Mouse (Mus musculus) liver, embryonic 11.5 days (tissue): ENCODE results near the gene Flnc. TPM values are rescaled to one million over a fixed set of nuclear protein-coding genes. Genes with fewer than 3 reads are reported as not detected.

Source experiments
- ATAC-seq: fragments of 200-750 bp; cut with Nextera tagmentation; replicated peaks from 2 replicates; pipeline ENCODE4 v1.8.0; 2017; ENCODE audit warnings: moderate number of reproducible peaks, mild to moderate bottlenecking, moderate TSS enrichment, moderate library complexity; ENCODE audit not compliant: low FRiP score
- DNase-seq: peaks from one replicate; pipeline ENCODE4 v3.0.0-alpha.2; 2017; ENCODE audit warnings: low spot score
- H3K27ac ChIP-seq: fragments of 300-500 bp; sonication (generic); 2 replicates; pipeline ENCODE4 v1.5.1; 2014; ENCODE audit warnings: mild to moderate bottlenecking, low read depth, low read length, control low read depth
- H3K27me3 ChIP-seq: fragments of 300-500 bp; sonication (generic); replicated peaks from 2 replicates; pipeline ENCODE4 v1.6.1; 2014; ENCODE audit warnings: low read length, mixed read lengths; ENCODE audit not compliant: control insufficient read depth, insufficient read depth
- H3K36me3 ChIP-seq: fragments of 300-500 bp; sonication (generic); 2 replicates; pipeline ENCODE4 v1.6.1; 2014; ENCODE audit warnings: mild to moderate bottlenecking, low read length, moderate library complexity, mixed read lengths; ENCODE audit not compliant: control insufficient read depth, insufficient read depth
- H3K4me1 ChIP-seq: fragments of 300-500 bp; sonication (generic); replicated peaks from 2 replicates; pipeline ENCODE4 v1.6.1; 2014; ENCODE audit warnings: low read length, mixed read lengths; ENCODE audit not compliant: control insufficient read depth, insufficient read depth
- H3K4me2 ChIP-seq: fragments of 300-500 bp; sonication (generic); 2 replicates; pipeline ENCODE4 v1.6.1; 2014; ENCODE audit warnings: mild to moderate bottlenecking, control low read depth, moderate library complexity
- H3K4me3 ChIP-seq: fragments of 300-500 bp; sonication (generic); 2 replicates; pipeline ENCODE4 v1.5.1; 2014; ENCODE audit warnings: low read depth, low read length, control low read depth
- H3K9ac ChIP-seq: fragments of 300-500 bp; sonication (generic); 2 replicates; pipeline ENCODE4 v1.6.1; 2014; ENCODE audit warnings: low read depth, low read length, control low read depth
- H3K9me3 ChIP-seq: fragments of 300-500 bp; sonication (generic); 2 replicates; pipeline ENCODE4 v1.6.1; 2016; ENCODE audit warnings: low read length, inconsistent platforms, mixed read lengths; ENCODE audit not compliant: control insufficient read depth
- WGBS: fragments of 180-500 bp; shearing (Covaris S2); extraction: QIAGEN DNeasy Blood & Tissue Kit; methylation state at CpG from one replicate; pipeline ENCODE4 v1.1.7; 2014; 5-methylcytosine and 5-hydroxymethylcytosine counted together
- polyA plus RNA-seq: library from polyadenylated mRNA; unstranded; fragments of >200 nt; fragmentation: Nextera tagmentation; extraction: Ambion mirVana; gene quantifications from 2 replicates; pipeline ENCODE4 v1.2.1, GENCODE M21; 2014

Flnc gene
- polyA plus RNA-seq, 1 experiment from 2014 or later: 6.2 TPM

GRCm38 (mm10) chr6:29450667-29451066 lies 17.6 kb downstream of the Flnc start:
- no peak overlapping the region for H3K4me3 ChIP-seq
- H3K27me3 ChIP-seq: no peaks in the 10 kb centered on the region
- H3K4me2 ChIP-seq: no peak overlapping the region
- no peak overlapping the region for H3K9ac ChIP-seq
- no peaks in the 10 kb centered on the region for H3K4me1 ChIP-seq
- H3K9me3 ChIP-seq: no peaks in the 10 kb centered on the region
- 92% methylated on average over 6 of the region's 6 CpGs for WGBS
- DNase-seq (no peak), ATAC-seq (no peak)
- H3K36me3 ChIP-seq: peaks cover 14% of the 10 kb centered on the region
- H3K27ac ChIP-seq: no peak overlapping the region

GRCm38 (mm10) chr6:29461502-29461901 lies 28.4 kb downstream of the Flnc start:
- ATAC-seq (no peak), DNase-seq (no peak)
- Histone ChIP-seq H3K36me3 (no peaks in the 10 kb centered on the region), H3K4me1 (no peaks in the 10 kb centered on the region), H3K4me3 (no peak overlapping the region), H3K4me2 (no peak overlapping the region), H3K27ac (no peak overlapping the region), H3K9me3 (no peaks in the 10 kb centered on the region), H3K9ac (no peak overlapping the region), H3K27me3 (no peaks in the 10 kb centered on the region)
- 65% methylated on average over 7 of the region's 7 CpGs for WGBS

GRCm38 (mm10) chr6:29463388-29463787 lies 30.3 kb downstream of the Flnc start:
- H3K9ac ChIP-seq: no peak overlapping the region
- ATAC-seq: no peak
- 79% methylated on average over 3 of the region's 3 CpGs for WGBS

GRCm38 (mm10) chr6:29467583-29468354 lies 34.7 kb downstream of the Flnc start, which contains the start of gene Atp6v1f:
Gene Atp6v1f (plus strand): TSS chr6:29467718.
- WGBS: under 1% methylated on average over 39 of the region's 39 CpGs
- peak within 1 kb of the TSS; percentile 60 for H3K4me3 ChIP-seq
- peak; percentile 93 for DNase-seq
- peak within 1 kb of the TSS; percentile 70 for H3K9ac ChIP-seq
- H3K4me2 ChIP-seq: peak within 1 kb of the TSS; percentile 77
- H3K9me3 ChIP-seq: no peaks in the 10 kb centered on the region
- peaks cover 16% of the 10 kb centered on the region; the same call in 1 of the 2 replicates for H3K36me3 ChIP-seq
- H3K27me3 ChIP-seq: no peaks in the 10 kb centered on the region
- peak within 1 kb of the TSS; percentile 54; the same call in 1 of the 2 replicates for H3K27ac ChIP-seq
- peak; percentile 93 for ATAC-seq
- peaks cover 6% of the 10 kb centered on the region; the same call in 1 of the 2 replicates for H3K4me1 ChIP-seq

More at GRCm38 (mm10) chr6:29463388-29463787, 30.3 kb downstream of the Flnc start:
- Histone ChIP-seq H3K4me1 (no peaks in the 10 kb centered on the region; the same call in 1 of the 2 replicates), H3K9me3 (no peaks in the 10 kb centered on the region), H3K27me3 (no peaks in the 10 kb centered on the region), H3K4me2 (no peak overlapping the region), H3K36me3 (no peaks in the 10 kb centered on the region), H3K27ac (no peak overlapping the region), H3K4me3 (no peak overlapping the region)
- DNase-seq: no peak

- peak overlapping the region; percentile 77 for H3K4me2 ChIP-seq
- no peak for ATAC-seq
- no peaks in the 10 kb centered on the region for H3K9me3 ChIP-seq
- H3K27me3 ChIP-seq: no peaks in the 10 kb centered on the region
- no peak overlapping the region for H3K27ac ChIP-seq
- WGBS: 87% methylated on average over 3 of the region's 3 CpGs
- H3K9ac ChIP-seq: peak overlapping the region; percentile 70; the same call in 1 of the 2 replicates
- DNase-seq: no peak
- peak overlapping the region; percentile 60 for H3K4me3 ChIP-seq
- peaks cover 16% of the 10 kb centered on the region; the same call in 1 of the 2 replicates for H3K36me3 ChIP-seq
- peaks cover 10% of the 10 kb centered on the region; the same call in 1 of the 2 replicates for H3K4me1 ChIP-seq
Observed at GRCm38 (mm10) chr6:29468851-29469250, 35.8 kb downstream of the Flnc start.

- 90% methylated on average over 4 of the region's 4 CpGs for WGBS
- peaks cover 10% of the 10 kb centered on the region; the same call in 1 of the 2 replicates for H3K4me1 ChIP-seq
- no peak within 1 kb of the TSS for H3K27ac ChIP-seq
- H3K36me3 ChIP-seq: peaks cover 16% of the 10 kb centered on the region; the same call in 1 of the 2 replicates
- no peak within 1 kb of the TSS for H3K9ac ChIP-seq
- ATAC-seq: no peak
- no peaks in the 10 kb centered on the region; the same call in 1 of the 2 replicates for H3K27me3 ChIP-seq
- no peak for DNase-seq
- H3K4me2 ChIP-seq: no peak within 1 kb of the TSS
- no peak within 1 kb of the TSS for H3K4me3 ChIP-seq
- no peaks in the 10 kb centered on the region for H3K9me3 ChIP-seq
Observed at GRCm38 (mm10) chr6:29471137-29471536, 38.1 kb downstream of the Flnc start, which contains the start of gene Atp6v1fnb. Gene Atp6v1fnb (plus strand): TSS chr6:29471437.

- 4% methylated on average over 33 of the region's 33 CpGs for WGBS
- peak; percentile 87 for DNase-seq
- peak overlapping the region; percentile 36 for H3K9ac ChIP-seq
- H3K9me3 ChIP-seq: no peaks in the 10 kb centered on the region
- peak; percentile 99 for ATAC-seq
- peaks cover 4% of the 10 kb centered on the region; the same call in 1 of the 2 replicates for H3K4me1 ChIP-seq
- no peak overlapping the region for H3K27ac ChIP-seq
- H3K27me3 ChIP-seq: no peaks in the 10 kb centered on the region; the same call in 1 of the 2 replicates
- H3K36me3 ChIP-seq: peaks cover 16% of the 10 kb centered on the region; the same call in 1 of the 2 replicates
- H3K4me2 ChIP-seq: peak overlapping the region; percentile 74
- H3K4me3 ChIP-seq: peak overlapping the region; percentile 58
Observed at GRCm38 (mm10) chr6:29473941-29474691, 41.1 kb downstream of the Flnc start.

- no peaks in the 10 kb centered on the region for H3K9me3 ChIP-seq
- DNase-seq: no peak
- H3K4me1 ChIP-seq: peaks cover 4% of the 10 kb centered on the region; the same call in 1 of the 2 replicates
- H3K4me3 ChIP-seq: no peak overlapping the region
- 71% methylated on average over 2 of the region's 2 CpGs for WGBS
- peaks cover 16% of the 10 kb centered on the region; the same call in 1 of the 2 replicates for H3K36me3 ChIP-seq
- no peaks in the 10 kb centered on the region; the same call in 1 of the 2 replicates for H3K27me3 ChIP-seq
- peak overlapping the region; percentile 74 for H3K4me2 ChIP-seq
- no peak overlapping the region for H3K27ac ChIP-seq
- no peak overlapping the region for H3K9ac ChIP-seq
- ATAC-seq: no peak
Observed at GRCm38 (mm10) chr6:29474736-29475135, 41.7 kb downstream of the Flnc start.
